Mouse (Mus musculus) activated CD4-positive, CD25-positive, alpha-beta regulatory T cell, adult 4 months (primary cell): Measurements from ENCODE around the gene Gm20503. TPM values are rescaled to one million over a fixed set of nuclear protein-coding genes. Genes with fewer than 3 reads are reported as not detected.
A peak's percentile ranks its signal among the peaks of the same experiment; 100 is the strongest.

Experiments used
- ATAC-seq: one replicate; pipeline ENCODE4 v1.8.0; 2017
- polyA plus RNA-seq, 2 experiments: library from polyadenylated mRNA; unstranded; fragments of 100-300 nt; shearing (Covaris generic); gene quantifications; one replicate each; pipeline ENCODE4 v1.2.1; 2017

The Gm20503 gene
- not detected for polyA plus RNA-seq

DNA sequence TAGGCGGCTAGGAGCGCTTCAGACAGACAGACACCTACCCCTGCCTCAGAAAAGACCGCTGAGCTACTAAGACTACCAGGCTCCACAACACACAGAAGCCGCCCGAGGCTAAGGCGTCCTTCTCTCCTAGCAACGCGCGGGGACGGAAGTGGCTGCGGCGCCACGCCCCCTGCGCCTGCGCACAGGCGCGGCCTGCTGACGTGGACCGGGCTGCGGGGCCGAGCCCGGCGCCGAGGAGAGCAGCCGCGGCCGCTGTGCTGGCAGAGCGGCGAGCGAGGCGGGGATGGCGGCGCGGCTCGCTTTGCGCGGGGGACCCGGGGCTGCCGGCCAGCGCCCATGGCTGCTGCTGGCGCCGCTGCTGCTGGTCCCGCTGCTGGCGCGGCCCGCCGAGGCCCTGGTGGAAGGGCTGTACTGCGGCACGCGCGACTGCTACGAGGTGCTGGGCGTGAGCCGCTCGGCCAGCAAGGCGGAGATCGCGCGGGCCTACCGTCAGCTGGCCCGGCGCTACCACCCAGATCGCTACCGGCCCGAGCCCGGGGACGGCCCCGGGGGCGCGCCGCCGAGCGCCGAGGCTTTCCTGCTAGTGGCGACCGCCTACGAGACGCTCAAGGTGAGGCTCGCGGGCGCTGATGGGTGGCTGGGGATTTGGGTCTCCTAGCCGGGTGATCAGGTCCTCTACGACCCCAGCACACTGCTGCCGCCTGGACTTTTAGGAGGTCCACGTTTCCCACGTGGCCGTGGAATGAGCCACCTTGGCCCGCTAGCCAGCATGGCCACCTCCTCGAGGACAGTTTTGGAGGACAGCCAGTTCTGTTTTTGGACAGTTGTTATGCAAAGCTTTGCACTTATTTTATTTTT, at the start of gene Gm20503:
Gm20503 (plus strand) TSS at position 263 of the 858 bp plus-strand sequence.
- peak; percentile 96 for ATAC-seq

- no peak for ATAC-seq
Measured at GRCm38 (mm10) chr4:58961719-58962118, 41.3 kb upstream of the Gm20503 start.

DNA sequence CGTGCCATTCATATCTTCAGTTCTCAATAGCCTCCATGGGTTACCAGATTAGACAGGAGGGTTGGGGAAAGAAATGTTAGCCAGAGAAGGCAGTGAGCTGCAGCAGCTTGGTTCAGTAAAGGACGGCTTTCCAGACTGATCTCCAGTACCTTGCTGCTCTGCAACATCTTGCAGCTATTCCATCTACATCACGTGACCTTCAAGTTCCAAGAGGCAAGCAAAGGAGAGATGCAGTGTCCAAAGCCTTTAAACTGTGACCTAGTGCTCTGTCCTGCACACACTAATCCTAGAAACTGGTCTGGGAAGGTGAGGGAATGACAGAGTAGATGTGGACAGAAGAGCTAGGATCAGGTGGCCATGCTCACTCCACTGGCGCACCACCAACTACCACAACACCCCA, 39.7 kb upstream of the Gm20503 start:
- ATAC-seq: no peak

DNA sequence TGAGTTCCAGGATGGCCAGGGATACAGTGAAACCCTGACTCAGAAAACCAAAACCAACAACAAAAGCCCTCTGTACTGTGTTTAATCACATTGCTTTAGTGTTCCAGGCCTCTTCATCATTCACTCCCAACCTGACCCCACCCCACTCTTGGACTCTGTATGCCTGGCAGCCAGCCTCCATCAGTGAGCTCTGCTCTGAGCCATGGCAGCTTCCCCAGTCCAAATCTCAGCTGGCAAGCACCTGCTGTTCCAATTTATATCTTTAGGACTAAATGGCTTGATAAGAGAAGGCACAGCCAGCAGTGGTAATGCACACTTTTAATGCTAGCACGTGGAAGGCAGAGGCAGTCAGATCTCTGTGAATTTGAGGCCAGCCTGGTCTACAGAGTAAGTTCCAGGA, 37.9 kb upstream of the Gm20503 start:
- ATAC-seq: no peak

GRCm38 (mm10) chr4:58970678-58971077, 32.3 kb upstream of the Gm20503 start:
- no peak for ATAC-seq

DNA sequence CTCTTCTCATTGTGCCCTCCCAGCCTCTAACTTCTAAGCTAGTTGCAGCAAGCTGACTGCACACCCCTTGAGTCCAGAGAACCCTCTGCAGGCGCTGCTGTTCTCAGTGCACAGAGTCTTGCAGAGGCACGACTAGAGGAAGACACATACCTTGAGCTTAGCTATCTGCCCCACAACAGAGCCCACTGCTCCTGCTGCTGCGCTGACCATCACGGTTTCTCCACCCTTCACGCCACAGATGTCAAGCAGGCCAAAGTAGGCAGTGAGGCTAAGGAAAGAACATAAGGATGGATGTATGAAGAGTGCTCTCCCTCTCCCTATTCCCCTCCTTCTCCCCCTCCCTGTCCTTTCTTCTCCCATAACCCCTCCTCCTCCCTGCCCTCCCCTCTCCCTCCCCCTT, 27.3 kb upstream of the Gm20503 start:
- ATAC-seq: no peak

GRCm38 (mm10) chr4:58981421-58981820, 21.6 kb upstream of the Gm20503 start:
- ATAC-seq: no peak

DNA sequence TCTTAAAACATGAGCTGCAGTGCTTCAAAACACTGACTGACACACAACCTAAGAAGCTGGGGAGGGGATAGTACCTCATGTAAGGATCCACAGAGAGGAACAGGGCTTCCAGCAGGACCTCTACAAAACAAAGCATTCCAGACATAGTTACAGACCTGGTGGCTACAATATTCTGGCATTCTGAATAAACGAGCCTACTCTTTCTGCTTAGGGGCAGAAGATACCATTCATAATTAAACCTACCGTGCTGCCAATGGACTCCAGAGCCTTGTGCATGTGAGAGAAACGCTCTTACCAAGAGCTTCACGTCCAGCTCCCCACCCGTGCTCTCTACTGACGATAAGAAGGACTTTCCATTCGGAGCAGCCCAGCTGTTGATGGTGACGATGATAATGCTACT, 20.2 kb upstream of the Gm20503 start:
- no peak for ATAC-seq

- ATAC-seq: peak; percentile 66
Measured at GRCm38 (mm10) chr4:58985157-58985648, 17.8 kb upstream of the Gm20503 start.

DNA sequence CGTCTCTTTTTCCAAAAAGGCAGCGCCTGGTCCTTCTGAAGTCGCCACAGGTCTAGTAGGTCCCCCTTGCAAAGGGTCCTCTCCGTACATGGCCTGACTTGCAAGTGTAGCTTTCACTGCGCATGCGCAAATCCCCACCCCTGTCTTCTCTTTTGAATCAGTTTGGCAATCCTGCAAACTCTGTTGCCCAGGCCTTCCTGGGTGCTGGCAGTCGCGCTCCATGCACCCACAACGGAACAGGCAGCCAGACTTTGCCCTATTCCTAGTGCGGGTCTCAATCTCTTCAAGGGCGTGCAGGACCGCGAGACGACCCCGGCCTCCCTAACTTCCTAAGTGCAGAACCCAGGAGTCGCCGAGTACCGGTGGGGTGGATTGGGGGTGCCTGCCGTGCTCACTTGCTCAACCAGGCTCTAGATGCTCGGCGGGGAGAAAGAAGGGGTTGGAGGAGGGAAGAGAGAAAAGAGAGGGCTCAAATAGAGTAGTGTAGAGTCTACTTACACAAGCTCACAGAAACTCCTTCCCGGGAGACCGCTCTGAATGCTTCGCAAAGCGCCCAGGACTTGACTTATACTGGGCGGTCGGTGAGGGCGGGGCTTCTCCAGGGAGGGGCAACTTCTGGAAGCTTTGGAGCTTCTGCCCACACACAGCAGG, 16.3 kb upstream of the Gm20503 start, which contains the start of gene Ptgr1:
Ptgr1 (minus strand) TSS at position 580 of the 651 bp plus-strand sequence.
- ATAC-seq: peak; percentile 33

DNA sequence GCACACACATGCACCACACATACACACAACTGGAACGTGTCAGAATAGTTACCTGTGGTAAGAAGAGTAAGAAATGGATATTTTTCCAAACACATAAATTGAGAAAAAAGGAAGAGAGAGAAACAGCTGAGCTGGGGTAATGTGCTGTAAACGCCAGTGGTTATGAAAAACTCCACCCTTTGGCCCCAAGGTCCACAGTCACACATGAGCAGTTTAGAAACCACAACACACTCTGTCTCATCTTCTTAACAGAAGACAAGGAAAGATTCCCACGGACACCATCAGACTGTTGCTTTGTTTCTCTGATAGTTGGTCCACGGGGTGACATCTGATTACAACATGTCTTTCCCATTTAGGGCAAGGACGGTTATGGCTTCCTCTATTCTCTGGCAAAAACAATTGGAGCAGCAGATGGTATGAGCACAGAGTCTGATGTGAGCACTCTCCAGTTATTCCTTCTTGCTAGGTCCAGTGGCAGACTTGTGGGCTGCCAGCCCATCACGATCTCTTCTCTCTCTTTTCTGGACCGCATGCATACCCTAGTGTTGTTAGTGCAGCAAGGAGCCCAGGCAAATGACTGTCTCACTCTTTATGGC, 13.6 kb upstream of the Gm20503 start:
- no peak for ATAC-seq

DNA sequence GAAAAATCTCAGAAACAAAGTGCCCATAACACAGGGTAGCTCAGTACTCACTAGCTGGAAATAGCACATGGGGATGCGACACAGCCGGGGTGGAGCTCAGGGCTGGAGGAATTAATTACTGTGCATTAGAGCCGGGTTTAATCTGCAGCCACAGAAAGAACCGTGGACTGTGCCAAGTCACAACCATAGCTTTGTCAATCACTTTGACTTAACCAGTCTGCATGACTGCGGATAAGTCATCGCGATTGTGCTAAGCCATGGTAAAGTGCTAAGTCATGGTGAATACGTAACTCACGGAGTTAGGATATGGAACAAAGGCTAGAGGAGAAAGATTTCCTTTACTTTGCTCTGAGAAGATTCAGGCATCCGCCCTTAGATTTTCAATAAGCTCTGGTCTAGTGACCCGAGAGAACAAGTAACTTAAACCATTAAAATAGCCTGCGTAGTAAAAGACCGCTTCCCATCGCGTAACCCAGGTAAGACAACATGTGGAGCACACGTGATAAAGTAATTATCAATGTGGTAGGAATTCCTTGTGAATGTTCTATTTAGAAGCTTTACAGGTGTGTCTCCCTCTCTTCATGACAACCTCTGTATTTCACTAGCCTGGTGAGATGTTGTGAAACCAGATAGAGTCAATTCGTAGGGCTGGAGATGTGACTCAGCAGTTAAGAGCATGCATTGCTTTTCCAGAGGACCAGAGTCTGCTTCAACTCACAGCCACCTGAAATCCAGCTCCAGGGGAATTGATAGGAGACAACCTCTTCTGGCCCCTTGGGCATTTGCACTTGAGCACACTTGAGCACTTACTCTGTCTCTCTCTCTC, 12.2 kb upstream of the Gm20503 start:
- no peak for ATAC-seq

- ATAC-seq: no peak
Measured at GRCm38 (mm10) chr4:58992195-58992594, 10.8 kb upstream of the Gm20503 start.

- ATAC-seq: no peak
Measured at GRCm38 (mm10) chr4:58994762-58995161, 8.2 kb upstream of the Gm20503 start, which contains the start of gene Dnajc25. Gene Dnajc25, plus strand, starts transcription at chr4:58995062.

DNA sequence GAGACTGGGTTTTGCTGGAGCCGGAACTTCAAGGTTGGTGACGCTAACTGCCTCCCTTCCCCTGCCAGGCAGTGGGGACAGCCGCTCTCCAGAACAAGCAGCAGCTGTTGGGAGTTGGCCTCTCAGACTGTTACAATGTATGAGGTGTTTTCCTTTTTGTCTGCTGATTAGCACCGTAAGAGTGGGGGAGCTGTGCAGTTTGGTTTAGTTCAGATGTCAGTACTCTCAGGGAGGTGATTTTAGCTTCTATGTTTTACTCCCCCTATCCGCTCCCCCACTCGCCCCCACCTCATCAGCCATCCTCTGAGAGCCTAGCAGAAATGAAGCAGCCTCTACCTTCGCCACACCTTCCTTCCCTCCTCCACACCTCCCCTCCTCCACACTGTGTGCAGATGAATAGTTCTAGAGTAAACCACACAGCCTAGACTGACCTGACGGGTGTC, 7.7 kb upstream of the Gm20503 start:
- no peak for ATAC-seq

DNA sequence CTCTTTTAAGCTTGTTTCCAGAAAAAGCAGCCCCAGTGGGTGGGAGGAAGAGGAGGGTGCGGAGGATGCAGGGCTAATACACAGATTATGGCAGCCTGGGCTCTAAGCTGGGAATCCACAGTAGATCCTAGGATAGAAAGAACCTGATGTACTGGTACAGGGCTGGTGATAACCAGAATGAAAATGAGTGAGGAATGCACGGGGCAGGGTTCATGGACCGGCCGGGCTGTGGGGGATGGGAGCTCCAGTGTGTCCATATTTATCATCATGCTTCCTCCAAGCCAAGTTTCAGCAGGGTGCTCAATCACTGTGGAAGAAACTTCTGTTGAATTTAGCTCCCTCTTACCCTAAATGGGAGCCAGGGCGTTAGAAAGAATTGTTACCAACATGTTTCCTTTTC, 5.9 kb upstream of the Gm20503 start:
- no peak for ATAC-seq

- ATAC-seq: no peak
Measured at GRCm38 (mm10) chr4:58998688-58999087, 4.3 kb upstream of the Gm20503 start.

DNA sequence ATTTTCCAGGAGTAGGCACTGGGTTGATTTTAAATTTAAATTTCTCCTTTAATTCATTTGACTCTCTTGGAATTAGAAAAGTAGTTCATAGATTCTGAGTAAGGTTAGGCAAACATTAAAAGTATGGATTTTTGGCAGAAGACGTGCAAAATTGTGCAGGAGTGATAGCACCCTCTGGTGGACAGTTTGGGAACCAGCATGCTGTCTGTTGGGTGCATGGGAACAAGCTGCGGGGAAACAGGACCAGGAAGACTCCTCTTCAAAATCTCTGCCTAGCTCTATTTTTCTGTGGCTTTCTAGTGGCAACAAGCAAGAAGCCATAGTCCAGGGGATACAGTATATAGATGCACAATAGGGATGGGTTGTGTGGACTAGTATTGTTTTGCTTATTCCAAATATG, 3.3 kb upstream of the Gm20503 start:
- ATAC-seq: peak; percentile 29

DNA sequence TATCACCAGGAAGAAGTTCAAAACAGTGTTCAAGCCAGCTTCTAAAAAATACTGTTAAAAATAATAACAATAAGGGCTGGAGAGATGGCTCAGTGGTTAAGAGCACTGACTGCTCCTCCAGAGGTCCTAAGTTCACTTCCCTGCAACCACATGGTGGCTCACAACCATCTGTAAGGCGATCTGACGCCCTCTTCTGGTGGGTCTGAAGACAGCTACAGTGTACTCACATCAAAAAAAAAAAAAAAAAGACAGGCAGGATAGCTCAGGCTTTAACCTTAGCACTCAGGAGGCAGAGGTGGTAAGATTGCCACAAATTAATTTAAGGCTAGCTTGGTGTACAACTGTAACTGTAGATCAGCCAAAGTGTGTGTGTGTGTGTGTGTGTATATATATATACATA, 2.4 kb upstream of the Gm20503 start:
- ATAC-seq: no peak

DNA sequence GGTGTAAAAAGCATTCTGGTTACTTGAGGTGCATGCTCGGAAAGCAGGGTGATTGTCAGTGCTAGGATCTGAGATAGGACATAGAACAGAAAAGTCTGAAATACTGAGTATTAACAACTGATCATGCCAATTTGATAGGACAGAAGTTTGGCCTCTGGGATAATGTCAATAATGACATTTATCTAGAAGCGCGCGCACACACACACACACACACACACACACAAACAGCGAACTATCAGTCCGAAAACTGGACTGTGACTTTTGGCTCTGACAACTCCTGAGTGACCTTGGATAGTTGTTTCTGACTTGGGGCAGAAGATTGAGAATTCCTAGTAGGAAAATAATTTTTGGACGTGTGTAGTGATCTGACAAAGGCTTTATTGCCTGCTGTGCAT, 793 bp downstream of the Gm20503 start:
- no peak for ATAC-seq

- ATAC-seq: no peak
Measured at GRCm38 (mm10) chr4:59006211-59006610, 3.2 kb downstream of the Gm20503 start.

- no peak for ATAC-seq
Measured at GRCm38 (mm10) chr4:59007016-59007415, 4.0 kb downstream of the Gm20503 start.
